Mouse (Mus musculus): ENCODE measurements at regions not wholly inside any gene's neighbourhood (a gene's known extent, or its start where the extent isn't known, plus 50 kb on each side); places are given as distances from the start of the nearest gene placed in this dataset.

- no peak for TF ChIP-seq POLR2AphosphoS5 (IDR thresholded peaks at IDR 0.05; ENCODE audit: insufficient replicate concordance, low read depth, low read length)
- TF ChIP-seq GATA2 (IDR thresholded peaks at IDR 0.05; ENCODE audit: borderline replicate concordance, low read depth, low read length): no peak
- no peak for TF ChIP-seq GATA1 (IDR thresholded peaks at IDR 0.05; ENCODE audit: borderline replicate concordance, low read length)
- Histone ChIP-seq H3K36me3 (replicated peaks) (no peaks in the 10 kb centered on the region), H3K9me3 (replicated peaks) (no peaks in the 10 kb centered on the region), H3K27me3 (ENCODE audit: insufficient read depth, low read length) (no peaks in the 10 kb centered on the region), H3K4me3 (ENCODE audit: low read depth, low read length) (no peak overlapping the region), H3K4me1 (ENCODE audit: insufficient read depth, low read depth, low read length) (no peaks in the 10 kb centered on the region)
- ATAC-seq (ENCODE audit: extremely low read depth, insufficient number of reproducible peaks, low FRiP score, poor library complexity, severe bottlenecking) (no peak), DNase-seq (ENCODE audit: low spot score) (no peak)
Measured at GRCm38 (mm10) chr14:46240896-46241295, 138.3 kb upstream of the Gm15217 start.

GRCm38 (mm10) chr14:46247491-46248484 is 131.4 kb upstream of the Gm15217 start:
- Histone ChIP-seq H3K27me3 (ENCODE audit: insufficient read depth, low read length) (no peaks in the 10 kb centered on the region), H3K4me3 (ENCODE audit: low read depth, low read length) (no peak overlapping the region), H3K36me3 (replicated peaks) (no peaks in the 10 kb centered on the region), H3K9me3 (replicated peaks) (no peaks in the 10 kb centered on the region), H3K4me1 (ENCODE audit: insufficient read depth, low read depth, low read length) (no peaks in the 10 kb centered on the region)
- DNase-seq (ENCODE audit: low spot score): no peak
- TF ChIP-seq POLR2AphosphoS5 (IDR thresholded peaks at IDR 0.05; ENCODE audit: insufficient replicate concordance, low read depth, low read length) (no peak), GATA1 (IDR thresholded peaks at IDR 0.05; ENCODE audit: borderline replicate concordance, low read length) (no peak), GATA2 (IDR thresholded peaks at IDR 0.05; ENCODE audit: borderline replicate concordance, low read depth, low read length) (no peak), TAL1 (conservative IDR thresholded peaks at IDR 0.05; ENCODE audit: low read depth, low read length) (no peak), CTCF (IDR thresholded peaks at IDR 0.05; ENCODE audit: low read depth, low read length) (no peak)
- ATAC-seq (ENCODE audit: extremely low read depth, insufficient number of reproducible peaks, low FRiP score, poor library complexity, severe bottlenecking): no peak

GRCm38 (mm10) chr14:46249141-46249540 is 130.1 kb upstream of the Gm15217 start:
- TF ChIP-seq CTCF (IDR thresholded peaks at IDR 0.05; ENCODE audit: low read depth, low read length): no peak
- no peak for TF ChIP-seq POLR2AphosphoS5 (IDR thresholded peaks at IDR 0.05; ENCODE audit: insufficient replicate concordance, low read depth, low read length)
- no peak for TF ChIP-seq TAL1 (conservative IDR thresholded peaks at IDR 0.05; ENCODE audit: low read depth, low read length)
- TF ChIP-seq GATA1 (IDR thresholded peaks at IDR 0.05; ENCODE audit: borderline replicate concordance, low read length): no peak
- no peak for TF ChIP-seq GATA2 (IDR thresholded peaks at IDR 0.05; ENCODE audit: borderline replicate concordance, low read depth, low read length)
- Histone ChIP-seq H3K27me3 (ENCODE audit: insufficient read depth, low read length) (no peaks in the 10 kb centered on the region), H3K36me3 (replicated peaks) (no peaks in the 10 kb centered on the region), H3K4me1 (ENCODE audit: insufficient read depth, low read depth, low read length) (no peaks in the 10 kb centered on the region), H3K4me3 (ENCODE audit: low read depth, low read length) (no peak overlapping the region), H3K9me3 (replicated peaks) (no peaks in the 10 kb centered on the region)
- ATAC-seq (ENCODE audit: extremely low read depth, insufficient number of reproducible peaks, low FRiP score, poor library complexity, severe bottlenecking) (no peak), DNase-seq (ENCODE audit: low spot score) (no peak)

- no peak for DNase-seq (ENCODE audit: low spot score)
- H3K4me3 ChIP-seq (ENCODE audit: low read depth, low read length): no peak overlapping the region
- H3K27me3 ChIP-seq (ENCODE audit: insufficient read depth, low read length): 0 out of 2 replicates have a peak, but pooled peaks cover 3% of the 10 kb centered on the region
- no peaks in the 10 kb centered on the region for H3K9me3 ChIP-seq (replicated peaks)
- no peak for ATAC-seq (ENCODE audit: extremely low read depth, insufficient number of reproducible peaks, low FRiP score, poor library complexity, severe bottlenecking)
- H3K36me3 ChIP-seq (replicated peaks): no peaks in the 10 kb centered on the region
- TF ChIP-seq GATA2 (IDR thresholded peaks at IDR 0.05; ENCODE audit: borderline replicate concordance, low read depth, low read length): no peak
- no peak for TF ChIP-seq POLR2AphosphoS5 (IDR thresholded peaks at IDR 0.05; ENCODE audit: insufficient replicate concordance, low read depth, low read length)
- TF ChIP-seq TAL1 (conservative IDR thresholded peaks at IDR 0.05; ENCODE audit: low read depth, low read length): no peak
- TF ChIP-seq CTCF (IDR thresholded peaks at IDR 0.05; ENCODE audit: low read depth, low read length): no peak
- no peak for TF ChIP-seq GATA1 (IDR thresholded peaks at IDR 0.05; ENCODE audit: borderline replicate concordance, low read length)
- no peaks in the 10 kb centered on the region for H3K4me1 ChIP-seq (ENCODE audit: insufficient read depth, low read depth, low read length)
Measured at GRCm38 (mm10) chr14:46255261-46255660, 124.0 kb upstream of the Gm15217 start.

GRCm38 (mm10) chr14:46256336-46256735 is 122.9 kb upstream of the Gm15217 start:
- DNase-seq (ENCODE audit: low spot score) (no peak), ATAC-seq (ENCODE audit: extremely low read depth, insufficient number of reproducible peaks, low FRiP score, poor library complexity, severe bottlenecking) (no peak)
- Histone ChIP-seq H3K36me3 (replicated peaks) (no peaks in the 10 kb centered on the region), H3K4me3 (ENCODE audit: low read depth, low read length) (no peak overlapping the region), H3K9me3 (replicated peaks) (no peaks in the 10 kb centered on the region), H3K27me3 (ENCODE audit: insufficient read depth, low read length) (0 out of 2 replicates have a peak, but pooled peaks cover 3% of the 10 kb centered on the region), H3K4me1 (ENCODE audit: insufficient read depth, low read depth, low read length) (no peaks in the 10 kb centered on the region)
- no peak for TF ChIP-seq GATA2 (IDR thresholded peaks at IDR 0.05; ENCODE audit: borderline replicate concordance, low read depth, low read length)
- TF ChIP-seq CTCF (IDR thresholded peaks at IDR 0.05; ENCODE audit: low read depth, low read length): no peak
- no peak for TF ChIP-seq GATA1 (IDR thresholded peaks at IDR 0.05; ENCODE audit: borderline replicate concordance, low read length)
- no peak for TF ChIP-seq TAL1 (conservative IDR thresholded peaks at IDR 0.05; ENCODE audit: low read depth, low read length)
- no peak for TF ChIP-seq POLR2AphosphoS5 (IDR thresholded peaks at IDR 0.05; ENCODE audit: insufficient replicate concordance, low read depth, low read length)

- Histone ChIP-seq H3K4me1 (ENCODE audit: insufficient read depth, low read depth, low read length) (no peaks in the 10 kb centered on the region), H3K4me3 (ENCODE audit: low read depth, low read length) (no peak overlapping the region), H3K27me3 (ENCODE audit: insufficient read depth, low read length) (0 out of 2 replicates have a peak, but pooled peaks cover 3% of the 10 kb centered on the region), H3K36me3 (replicated peaks) (no peaks in the 10 kb centered on the region), H3K9me3 (replicated peaks) (no peaks in the 10 kb centered on the region)
- no peak for TF ChIP-seq GATA1 (IDR thresholded peaks at IDR 0.05; ENCODE audit: borderline replicate concordance, low read length)
- no peak for TF ChIP-seq CTCF (IDR thresholded peaks at IDR 0.05; ENCODE audit: low read depth, low read length)
- TF ChIP-seq POLR2AphosphoS5 (IDR thresholded peaks at IDR 0.05; ENCODE audit: insufficient replicate concordance, low read depth, low read length): no peak
- no peak for TF ChIP-seq GATA2 (IDR thresholded peaks at IDR 0.05; ENCODE audit: borderline replicate concordance, low read depth, low read length)
- TF ChIP-seq TAL1 (conservative IDR thresholded peaks at IDR 0.05; ENCODE audit: low read depth, low read length): no peak
- no peak for DNase-seq (ENCODE audit: low spot score)
- ATAC-seq (ENCODE audit: extremely low read depth, insufficient number of reproducible peaks, low FRiP score, poor library complexity, severe bottlenecking): no peak
Measured at GRCm38 (mm10) chr14:46257311-46257710, 121.9 kb upstream of the Gm15217 start.

All from G1E (cell line).